Mouse (Mus musculus) cerebellum, adult 2 months (tissue): ENCODE results near the gene Styk1. TPM values are rescaled to one million over a fixed set of nuclear protein-coding genes. Genes with fewer than 3 reads are reported as not detected.
A peak's percentile ranks its signal among the peaks of the same experiment; 100 is the strongest.

Source experiments
- DNase-seq, 2 experiments: peaks; one replicate each; pipeline ENCODE4 v3.0.0; 2021
- H3K27ac ChIP-seq: fragments of 200-500 bp; 2 replicates; pipeline ENCODE4 v1.5.1; 2012; ENCODE audit warnings: low read length, control low read depth, inconsistent platforms; ENCODE audit not compliant: insufficient read depth
- H3K27me3 ChIP-seq: fragments of 200-500 bp; 2 replicates; pipeline ENCODE4 v1.6.1; 2012; ENCODE audit warnings: inconsistent platforms, mild to moderate bottlenecking, low read length, moderate library complexity; ENCODE audit not compliant: control insufficient read depth, insufficient read depth
- H3K4me1 ChIP-seq: fragments of 200-500 bp; 2 replicates; pipeline ENCODE4 v1.6.1; 2011; ENCODE audit warnings: low read length; ENCODE audit not compliant: control insufficient read depth, insufficient read depth
- H3K4me3 ChIP-seq: fragments of 200-500 bp; replicated peaks from 2 replicates; pipeline ENCODE3; 2011; ENCODE audit warnings: mild to moderate bottlenecking, low read depth, low read length, control low read depth; ENCODE audit not compliant: insufficient read depth
- CTCF ChIP-seq: fragments of 200-500 bp; IDR thresholded peaks from 2 replicates; pipeline ENCODE4 v1.5.1; 2011; ENCODE audit warnings: low read depth, mild to moderate bottlenecking, control low read depth, low read length, moderate library complexity, borderline replicate concordance; ENCODE audit not compliant: insufficient read depth
- POLR2A ChIP-seq: fragments of 200-500 bp; IDR thresholded peaks from 2 replicates; pipeline ENCODE4 v1.6.1; 2011; ENCODE audit warnings: low read length, control low read depth, borderline replicate concordance; ENCODE audit not compliant: insufficient read depth
- WGBS: fragments of 180-500 bp; shearing (Covaris S2); methylation state at CpG from one replicate; pipeline ENCODE4 v1.1.7; 2018; 5-methylcytosine and 5-hydroxymethylcytosine counted together
- polyA plus RNA-seq: library from polyadenylated mRNA; depleted of rRNA; stranded (reverse); fragments of >200 nt; gene quantifications from 2 replicates; pipeline ENCODE4 v1.2.3, GENCODE M21; 2012

Gene Styk1
- polyA plus RNA-seq, 1 experiment: 0.46 TPM

- peaks cover 17% of the 10 kb centered on the region for H3K4me1 ChIP-seq
- TF ChIP-seq POLR2A (0 out of 2 replicates have a peak, but pooled peaks have one; percentile 15), CTCF (no peak)
- under 1% methylated on average over 43 of the region's 43 CpGs for WGBS
- peak; percentile 71 to 73 for DNase-seq
- peak overlapping the region; percentile 4; the same call in 1 of the 2 replicates for H3K27ac ChIP-seq
- peak overlapping the region; percentile 69 for H3K4me3 ChIP-seq
- H3K27me3 ChIP-seq: no peaks in the 10 kb centered on the region
Measured at GRCm38 (mm10) chr6:131387221-131388039, 34.0 kb upstream of the Styk1 start.

DNA sequence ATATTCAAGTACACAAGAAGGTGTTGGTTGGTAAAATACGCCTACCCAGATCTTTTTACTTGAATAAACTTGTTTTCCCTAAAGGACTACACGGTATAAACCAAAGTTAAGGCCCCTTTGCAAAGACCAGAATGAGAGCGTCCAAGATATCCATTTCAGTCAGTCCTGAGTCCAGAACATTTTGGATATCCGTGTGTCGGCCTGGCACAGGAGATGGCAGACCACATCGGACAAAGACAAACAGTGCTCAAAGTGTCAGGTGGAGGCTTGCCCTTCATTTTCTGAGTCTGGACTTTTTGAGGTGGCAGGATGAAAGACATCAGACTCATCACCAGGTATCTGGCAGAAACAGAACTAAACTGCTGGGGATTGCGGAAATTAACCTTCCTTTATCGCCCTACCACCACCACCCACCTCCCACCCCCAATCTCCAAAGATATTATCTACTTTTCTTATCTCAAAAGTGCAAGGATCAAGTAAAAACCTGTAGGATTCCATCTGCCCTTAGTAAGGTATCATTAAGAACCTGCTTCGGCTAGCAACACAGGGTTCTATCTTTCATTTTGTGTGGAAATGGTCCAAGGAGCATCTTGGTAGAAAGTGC, 33.1 kb upstream of the Styk1 start:
- no peak for DNase-seq
- 18% methylated on average over 9 of the region's 9 CpGs for WGBS
- Histone ChIP-seq H3K27ac (no peak overlapping the region), H3K27me3 (no peaks in the 10 kb centered on the region), H3K4me1 (peaks cover 22% of the 10 kb centered on the region), H3K4me3 (peak overlapping the region; percentile 62)
- TF ChIP-seq POLR2A (no peak), CTCF (no peak)

- WGBS: 93% methylated on average over 1 of the region's 1 CpGs
- TF ChIP-seq POLR2A (no peak), CTCF (no peak)
- Histone ChIP-seq H3K27ac (no peak overlapping the region), H3K4me3 (no peak overlapping the region), H3K27me3 (no peaks in the 10 kb centered on the region), H3K4me1 (peaks cover 26% of the 10 kb centered on the region)
- no peak for DNase-seq
Measured at GRCm38 (mm10) chr6:131385469-131385868, 32.1 kb upstream of the Styk1 start.

DNA sequence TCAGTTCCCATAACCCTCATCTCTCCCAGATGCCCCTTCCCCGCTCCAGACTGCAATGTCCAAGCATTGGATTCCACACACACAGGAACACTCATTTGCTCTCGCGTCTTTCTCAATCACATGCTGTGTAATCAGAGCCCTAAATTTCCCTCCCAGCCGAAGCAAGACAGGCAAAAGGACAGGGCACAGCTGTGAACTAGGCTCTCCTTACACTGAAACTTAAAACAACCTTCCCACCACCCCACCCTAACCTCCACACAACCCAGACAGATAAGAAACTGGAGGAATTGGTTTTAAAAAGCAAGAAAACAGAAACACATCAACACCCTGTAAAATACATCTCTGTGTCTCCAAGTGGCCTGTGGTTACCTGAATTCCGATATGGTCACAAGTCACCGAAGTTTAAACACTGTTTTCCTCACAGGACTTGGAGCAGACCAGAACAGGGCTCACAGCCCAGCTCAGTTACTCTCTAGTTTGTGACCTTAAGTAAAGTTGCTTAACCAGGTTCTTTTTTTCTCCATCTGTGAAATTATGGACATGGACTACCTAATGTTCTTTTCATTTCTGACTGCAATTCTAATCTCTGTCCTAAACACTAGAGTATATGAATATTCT, 30.4 kb upstream of the Styk1 start:
- 47% methylated on average over 6 of the region's 6 CpGs for WGBS

GRCm38 (mm10) chr6:131382984-131383337, 29.6 kb upstream of the Styk1 start:
- 1% methylated on average over 3 of the region's 3 CpGs for WGBS
- TF ChIP-seq POLR2A (no peak), CTCF (no peak)
- H3K27me3 ChIP-seq: no peaks in the 10 kb centered on the region
- H3K27ac ChIP-seq: peak overlapping the region; percentile 88; the same call in 1 of the 2 replicates
- peak; percentile 59 to 64 for DNase-seq
- peaks cover 26% of the 10 kb centered on the region for H3K4me1 ChIP-seq
- H3K4me3 ChIP-seq: no peak overlapping the region

More for the DNA sequence above, 30.4 kb upstream of the Styk1 start:
- DNase-seq: no peak
- H3K27me3 ChIP-seq: no peaks in the 10 kb centered on the region
- no peak overlapping the region for H3K4me3 ChIP-seq
- H3K27ac ChIP-seq: no peak overlapping the region; the same call in 1 of the 2 replicates
- peaks cover 26% of the 10 kb centered on the region for H3K4me1 ChIP-seq
- TF ChIP-seq CTCF (no peak), POLR2A (no peak)

DNA sequence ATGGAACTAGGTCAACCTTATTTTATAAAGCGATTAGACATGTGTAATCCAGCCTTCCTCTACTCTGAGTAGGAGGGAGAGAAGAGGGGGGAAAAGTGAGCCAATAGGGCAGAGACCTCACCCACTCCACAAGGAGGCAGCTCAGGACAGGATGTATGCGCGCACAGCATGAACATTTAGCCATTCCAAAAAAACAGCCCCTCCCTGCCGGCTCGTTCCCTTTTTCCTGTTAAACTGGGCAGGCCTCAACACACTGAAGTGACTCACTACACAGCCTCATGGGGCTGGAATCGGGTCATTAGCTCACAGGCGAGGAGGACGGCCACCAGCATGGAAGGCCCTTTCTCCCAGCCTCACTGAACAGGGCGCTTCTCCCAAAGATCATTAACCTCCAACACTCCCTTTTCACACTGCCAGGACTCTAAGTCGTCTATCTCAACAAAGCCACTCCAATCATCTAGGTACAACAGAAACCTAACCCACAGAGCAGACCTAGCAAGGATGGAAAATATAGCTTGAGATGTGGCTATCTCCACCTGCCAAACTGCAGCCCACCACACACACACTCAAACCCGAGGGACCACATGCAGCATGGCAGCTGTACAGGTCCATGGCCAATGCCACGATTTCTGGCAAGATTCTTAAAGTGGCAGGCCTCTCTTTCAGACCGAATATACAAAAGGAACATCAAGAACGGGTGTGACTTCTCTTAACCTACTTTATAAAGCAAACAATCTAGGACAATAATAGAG, 29.0 kb upstream of the Styk1 start:
- peak; percentile 34; the same call in 1 of the 2 replicates for TF ChIP-seq CTCF
- peak; percentile 41; the same call in 1 of the 2 replicates for TF ChIP-seq POLR2A
- Histone ChIP-seq H3K27me3 (no peaks in the 10 kb centered on the region), H3K27ac (peak overlapping the region; percentile 88), H3K4me1 (peaks cover 26% of the 10 kb centered on the region), H3K4me3 (peak overlapping the region; percentile 41)
- peak; percentile 75 to 87 for DNase-seq
- WGBS: 3% methylated on average over 14 of the region's 14 CpGs

DNA sequence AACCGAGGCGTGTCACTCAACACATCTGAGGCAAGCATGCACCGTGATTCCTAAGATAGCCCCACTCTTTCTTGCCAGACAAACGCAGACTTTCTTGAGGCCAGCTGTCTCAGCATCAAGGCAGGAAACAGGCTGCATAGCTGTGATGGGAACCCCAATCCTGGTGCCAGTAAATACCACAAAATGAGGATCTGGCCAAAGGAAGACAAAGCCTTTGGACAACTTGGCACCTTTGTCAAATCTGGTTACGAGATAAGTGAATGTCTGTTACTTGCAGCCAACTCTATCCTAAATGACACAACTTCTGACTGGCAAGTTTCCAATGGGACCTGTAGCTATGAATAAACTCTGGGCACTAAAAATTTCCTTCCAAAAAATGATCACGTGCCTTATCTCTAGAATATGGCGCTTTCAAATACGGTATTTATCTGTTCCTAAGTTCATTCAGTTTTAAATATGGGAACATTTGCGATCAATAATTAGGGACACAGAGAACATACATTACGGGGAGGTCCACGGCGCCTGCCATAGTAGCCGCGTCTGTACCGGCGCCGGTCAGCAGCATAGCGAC, 25.5 kb upstream of the Styk1 start:
- H3K27me3 ChIP-seq: no peaks in the 10 kb centered on the region
- TF ChIP-seq CTCF: no peak
- no peak for TF ChIP-seq POLR2A
- DNase-seq: no peak
- 85% methylated on average over 18 of the region's 18 CpGs for WGBS
- no peak overlapping the region for H3K27ac ChIP-seq
- H3K4me3 ChIP-seq: no peak overlapping the region
- H3K4me1 ChIP-seq: peaks cover 28% of the 10 kb centered on the region
